Mouse (Mus musculus): ENCODE results near the gene Wipi1. TPM values are rescaled to one million over a fixed set of nuclear protein-coding genes. Genes with fewer than 3 reads are reported as not detected.

Gene Wipi1
- polyA plus RNA-seq, 1 experiment from 2014 or later: 21.5 TPM

GRCm38 (mm10) chr11:109564466-109565214 is 47.1 kb downstream of the Wipi1 start:
- H3K4me3 ChIP-seq: no peak overlapping the region
- no peak overlapping the region for H3K9ac ChIP-seq
- WGBS: 80% methylated on average over 15 of the region's 15 CpGs
- no peaks in the 10 kb centered on the region for H3K36me3 ChIP-seq
- H3K27ac ChIP-seq: no peak overlapping the region
- no peaks in the 10 kb centered on the region for H3K27me3 ChIP-seq (replicated peaks)
- no peaks in the 10 kb centered on the region for H3K4me1 ChIP-seq
- H3K4me2 ChIP-seq (replicated peaks): no peak overlapping the region
- ATAC-seq (ENCODE audit: low FRiP score, low read depth): no peak
- no peaks in the 10 kb centered on the region for H3K9me3 ChIP-seq

- H3K4me3 ChIP-seq: no peak overlapping the region
- H3K9me3 ChIP-seq: no peaks in the 10 kb centered on the region
- no peak overlapping the region for H3K27ac ChIP-seq
- no peak for ATAC-seq (ENCODE audit: low FRiP score, low read depth)
- H3K27me3 ChIP-seq (replicated peaks): no peaks in the 10 kb centered on the region
- no peak overlapping the region for H3K9ac ChIP-seq
- no peaks in the 10 kb centered on the region for H3K4me1 ChIP-seq
- no peak overlapping the region for H3K4me2 ChIP-seq (replicated peaks)
- H3K36me3 ChIP-seq: no peaks in the 10 kb centered on the region
- WGBS: 88% methylated on average over 4 of the region's 4 CpGs
Measured at GRCm38 (mm10) chr11:109563708-109564107, 48.1 kb downstream of the Wipi1 start.

DNA sequence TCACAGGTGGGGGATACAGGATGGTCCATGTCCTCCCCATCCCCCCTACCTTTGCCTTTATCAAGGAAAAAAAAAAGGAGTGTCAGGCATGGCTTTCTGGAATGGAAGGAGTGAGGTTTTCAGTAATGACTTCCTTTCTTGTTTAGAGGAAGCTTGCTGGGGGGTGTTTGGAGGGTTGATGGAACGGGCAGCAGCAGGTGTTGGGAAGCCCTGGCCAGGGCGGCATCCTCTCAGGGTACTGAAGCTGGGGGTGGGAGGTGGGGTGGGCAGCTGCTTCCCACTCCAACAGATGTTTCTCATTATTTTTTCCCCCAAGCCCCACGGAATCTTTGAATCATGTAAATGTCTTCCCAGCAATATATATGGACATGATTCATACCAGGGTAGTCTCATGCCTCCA is 50.3 kb downstream of the Wipi1 start:
- Histone ChIP-seq H3K9me3 (no peaks in the 10 kb centered on the region), H3K4me1 (no peaks in the 10 kb centered on the region), H3K4me2 (replicated peaks) (no peak overlapping the region), H3K9ac (no peak overlapping the region), H3K4me3 (no peak overlapping the region), H3K27ac (no peak overlapping the region), H3K36me3 (no peaks in the 10 kb centered on the region), H3K27me3 (replicated peaks) (no peaks in the 10 kb centered on the region)
- WGBS: 57% methylated on average over 3 of the region's 3 CpGs
- no peak for ATAC-seq (ENCODE audit: low FRiP score, low read depth)

DNA sequence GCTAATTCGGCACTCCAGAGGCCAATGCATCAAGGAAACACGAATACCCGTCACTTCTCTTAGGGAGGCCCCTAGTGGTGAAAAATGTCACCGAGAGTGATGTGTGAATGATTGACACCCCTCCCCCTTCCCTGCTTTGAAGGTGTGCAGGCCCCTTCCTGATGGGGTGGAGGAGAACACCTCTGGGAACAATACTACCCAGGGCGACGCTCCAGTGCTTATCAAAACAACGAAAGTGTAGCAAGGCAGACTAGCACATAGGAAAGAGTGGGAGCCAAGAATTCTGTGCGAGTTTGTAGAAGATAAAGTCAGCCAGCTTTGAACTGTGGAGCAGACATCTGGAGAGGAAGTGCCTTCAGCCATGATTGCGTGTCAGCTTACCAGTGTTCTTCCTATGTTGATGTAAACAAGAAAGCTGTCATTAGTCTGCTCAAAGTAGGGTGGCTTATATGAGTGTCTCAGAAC is 50.9 kb downstream of the Wipi1 start:
- Histone ChIP-seq H3K4me1 (no peaks in the 10 kb centered on the region), H3K4me3 (no peak overlapping the region), H3K9ac (no peak overlapping the region), H3K27me3 (replicated peaks) (no peaks in the 10 kb centered on the region), H3K9me3 (no peaks in the 10 kb centered on the region), H3K36me3 (no peaks in the 10 kb centered on the region), H3K27ac (no peak overlapping the region), H3K4me2 (replicated peaks) (no peak overlapping the region)
- no peak for ATAC-seq (ENCODE audit: low FRiP score, low read depth)
- WGBS: 48% methylated on average over 9 of the region's 9 CpGs

GRCm38 (mm10) chr11:109559241-109559640 is 52.5 kb downstream of the Wipi1 start:
- H3K9ac ChIP-seq: no peak overlapping the region
- H3K4me2 ChIP-seq (replicated peaks): no peak overlapping the region
- H3K9me3 ChIP-seq: no peaks in the 10 kb centered on the region
- no peak overlapping the region for H3K27ac ChIP-seq
- H3K4me3 ChIP-seq: no peak overlapping the region
- H3K36me3 ChIP-seq: no peaks in the 10 kb centered on the region
- no peaks in the 10 kb centered on the region for H3K4me1 ChIP-seq
- no peaks in the 10 kb centered on the region for H3K27me3 ChIP-seq (replicated peaks)
- no peak for ATAC-seq (ENCODE audit: low FRiP score, low read depth)
- 93% methylated on average over 12 of the region's 12 CpGs for WGBS

- H3K4me3 ChIP-seq: no peak overlapping the region
- no peak for ATAC-seq (ENCODE audit: low FRiP score, low read depth)
- H3K4me1 ChIP-seq: no peaks in the 10 kb centered on the region
- no peaks in the 10 kb centered on the region for H3K27me3 ChIP-seq (replicated peaks)
- no peak overlapping the region for H3K4me2 ChIP-seq (replicated peaks)
- H3K9me3 ChIP-seq: no peaks in the 10 kb centered on the region
- no peak overlapping the region for H3K9ac ChIP-seq
- no peak overlapping the region for H3K27ac ChIP-seq
- whole genome bisulfite sequencing: 90% methylated on average over 11 of the region's 11 CpGs
- H3K36me3 ChIP-seq: no peaks in the 10 kb centered on the region
Measured at GRCm38 (mm10) chr11:109557419-109557818, 54.3 kb downstream of the Wipi1 start.

- Histone ChIP-seq H3K4me2 (replicated peaks) (no peak overlapping the region), H3K9me3 (no peaks in the 10 kb centered on the region), H3K27ac (no peak overlapping the region), H3K4me3 (no peak overlapping the region), H3K27me3 (replicated peaks) (no peaks in the 10 kb centered on the region), H3K9ac (no peak overlapping the region), H3K36me3 (no peaks in the 10 kb centered on the region), H3K4me1 (no peaks in the 10 kb centered on the region)
- WGBS: 89% methylated on average over 6 of the region's 6 CpGs
- ATAC-seq (ENCODE audit: low FRiP score, low read depth): no peak
Measured at GRCm38 (mm10) chr11:109556130-109556529, 55.6 kb downstream of the Wipi1 start.

DNA sequence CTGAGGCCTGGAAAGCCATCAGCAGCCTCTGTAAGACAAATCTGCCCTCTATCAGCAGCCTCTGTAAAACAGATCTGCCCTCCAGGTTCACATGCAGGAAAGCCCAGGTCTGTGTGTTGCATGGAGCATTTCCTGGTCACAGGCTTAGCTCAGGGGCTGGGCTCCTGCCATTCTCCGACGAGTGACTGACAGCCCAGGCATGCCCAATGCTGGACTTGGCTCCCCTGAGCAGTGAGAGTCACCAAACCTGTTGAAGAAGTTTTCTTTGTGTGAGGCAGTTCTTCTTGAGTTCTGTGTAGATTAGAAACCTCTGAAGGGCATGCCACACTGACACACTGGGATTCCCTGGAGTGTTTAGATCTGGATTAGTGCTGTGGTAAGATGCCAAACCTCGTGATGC is 57.3 kb downstream of the Wipi1 start:
- no peak for ATAC-seq (ENCODE audit: low FRiP score, low read depth)
- no peak overlapping the region for H3K27ac ChIP-seq
- 62% methylated on average over 3 of the region's 3 CpGs for WGBS
- no peaks in the 10 kb centered on the region for H3K36me3 ChIP-seq
- H3K4me3 ChIP-seq: no peak overlapping the region
- no peak overlapping the region for H3K4me2 ChIP-seq (replicated peaks)
- H3K27me3 ChIP-seq (replicated peaks): no peaks in the 10 kb centered on the region
- no peak overlapping the region for H3K9ac ChIP-seq
- H3K4me1 ChIP-seq: no peaks in the 10 kb centered on the region
- no peaks in the 10 kb centered on the region for H3K9me3 ChIP-seq

- Histone ChIP-seq H3K4me3 (no peak overlapping the region), H3K9me3 (no peaks in the 10 kb centered on the region), H3K9ac (no peak overlapping the region), H3K36me3 (no peaks in the 10 kb centered on the region), H3K4me2 (replicated peaks) (no peak overlapping the region), H3K4me1 (no peaks in the 10 kb centered on the region), H3K27me3 (replicated peaks) (no peaks in the 10 kb centered on the region), H3K27ac (no peak overlapping the region)
- WGBS: 91% methylated on average over 4 of the region's 4 CpGs
- ATAC-seq (ENCODE audit: low FRiP score, low read depth): no peak
Measured at GRCm38 (mm10) chr11:109553921-109554320, 57.8 kb downstream of the Wipi1 start.

- Histone ChIP-seq H3K4me1 (no peaks in the 10 kb centered on the region), H3K27me3 (replicated peaks) (no peaks in the 10 kb centered on the region), H3K9me3 (no peaks in the 10 kb centered on the region), H3K27ac (no peak overlapping the region), H3K36me3 (no peaks in the 10 kb centered on the region), H3K9ac (no peak overlapping the region), H3K4me3 (no peak overlapping the region), H3K4me2 (replicated peaks) (no peak overlapping the region)
- WGBS: 79% methylated on average over 5 of the region's 5 CpGs
- no peak for ATAC-seq (ENCODE audit: low FRiP score, low read depth)
Measured at GRCm38 (mm10) chr11:109549599-109550290, 62.0 kb downstream of the Wipi1 start.

DNA sequence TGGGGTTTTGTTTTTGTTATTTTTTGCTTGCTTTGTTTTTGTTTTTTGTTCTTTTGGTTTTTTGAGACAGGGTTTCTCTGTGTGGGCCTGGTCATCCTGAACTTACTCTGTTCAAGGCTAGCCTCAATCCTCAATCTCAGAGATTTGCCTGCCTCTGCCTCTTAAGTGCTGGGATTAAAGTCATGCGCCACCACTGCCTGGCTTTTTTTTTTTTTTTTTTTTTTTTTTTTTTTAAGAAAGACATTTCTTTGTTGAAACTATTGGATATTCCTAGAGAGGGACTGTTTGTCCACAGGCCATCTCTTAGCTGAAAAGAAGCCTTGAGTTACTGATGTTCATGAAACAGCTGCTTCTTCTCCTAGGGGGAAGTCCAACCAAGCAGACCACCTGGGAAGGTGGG is 64.1 kb downstream of the Wipi1 start:
- ATAC-seq (ENCODE audit: low FRiP score, low read depth): no peak
- H3K4me2 ChIP-seq (replicated peaks): no peak overlapping the region
- no peak overlapping the region for H3K9ac ChIP-seq
- 100% methylated on average over 1 of the region's 1 CpGs for WGBS
- H3K27ac ChIP-seq: no peak overlapping the region
- H3K27me3 ChIP-seq (replicated peaks): no peaks in the 10 kb centered on the region
- H3K4me3 ChIP-seq: no peak overlapping the region
- no peaks in the 10 kb centered on the region for H3K9me3 ChIP-seq
- H3K4me1 ChIP-seq: 0 out of 2 replicates have a peak, but pooled peaks cover 4% of the 10 kb centered on the region
- no peaks in the 10 kb centered on the region for H3K36me3 ChIP-seq

- Histone ChIP-seq H3K27me3 (replicated peaks) (no peaks in the 10 kb centered on the region), H3K36me3 (no peaks in the 10 kb centered on the region), H3K9ac (no peak overlapping the region), H3K9me3 (no peaks in the 10 kb centered on the region), H3K4me3 (no peak overlapping the region), H3K4me2 (replicated peaks) (no peak overlapping the region), H3K27ac (no peak overlapping the region), H3K4me1 (0 out of 2 replicates have a peak, but pooled peaks cover 4% of the 10 kb centered on the region)
- ATAC-seq (ENCODE audit: low FRiP score, low read depth): no peak
- WGBS: 72% methylated on average over 16 of the region's 16 CpGs
Measured at GRCm38 (mm10) chr11:109546305-109547001, 65.3 kb downstream of the Wipi1 start.

Data from neural tube, embryonic 12.5 days (tissue).